Mouse (Mus musculus): ENCODE results near the gene Txndc5. TPM values are rescaled to one million over a fixed set of nuclear protein-coding genes. Genes with fewer than 3 reads are reported as not detected.

The Txndc5 gene
- total RNA-seq (2015; ENCODE audit: low replicate concordance), result 9.4 and 20.2 TPM in 2 replicates
- 7.9 and 9.7 TPM in 2 replicates for total RNA-seq (2017; ENCODE audit: low replicate concordance)

DNA sequence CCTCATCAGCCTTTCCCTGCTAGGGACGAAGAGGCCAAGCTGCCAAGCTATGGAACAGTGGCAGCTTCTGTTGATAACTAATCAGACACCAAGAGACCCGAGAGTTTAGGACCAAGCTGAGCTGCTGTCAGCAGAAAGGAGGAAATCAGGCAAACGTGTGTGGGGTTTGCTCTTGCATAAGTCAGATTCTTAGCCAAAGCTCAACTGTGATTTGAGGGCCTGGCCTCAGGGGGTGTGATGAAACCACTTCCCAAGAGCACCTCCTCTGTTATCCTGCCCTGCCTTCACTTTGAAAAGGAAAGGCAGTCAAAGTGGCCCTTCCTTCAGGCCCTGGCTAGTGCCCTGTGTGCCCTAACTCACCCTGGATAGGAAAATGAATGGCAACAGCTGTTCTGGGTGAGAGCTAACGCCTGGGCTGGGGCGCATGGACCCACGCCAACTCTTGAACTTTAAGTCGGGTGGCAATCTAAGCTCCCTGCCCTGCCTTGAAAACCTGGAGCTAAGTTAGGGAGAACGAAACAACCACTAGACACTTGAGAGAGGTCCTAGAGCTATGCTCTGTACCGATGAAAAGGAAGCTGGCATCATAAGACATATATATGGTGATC lies at the start of gene Txndc5:
Gene Txndc5 (minus strand): TSS at position 138 of the 608 bp plus-strand sequence.
- ATAC-seq (replicated peaks; ENCODE audit: low FRiP score, poor library complexity, severe bottlenecking), result peak; percentile 14; the same call in 1 of the 2 replicates

DNA sequence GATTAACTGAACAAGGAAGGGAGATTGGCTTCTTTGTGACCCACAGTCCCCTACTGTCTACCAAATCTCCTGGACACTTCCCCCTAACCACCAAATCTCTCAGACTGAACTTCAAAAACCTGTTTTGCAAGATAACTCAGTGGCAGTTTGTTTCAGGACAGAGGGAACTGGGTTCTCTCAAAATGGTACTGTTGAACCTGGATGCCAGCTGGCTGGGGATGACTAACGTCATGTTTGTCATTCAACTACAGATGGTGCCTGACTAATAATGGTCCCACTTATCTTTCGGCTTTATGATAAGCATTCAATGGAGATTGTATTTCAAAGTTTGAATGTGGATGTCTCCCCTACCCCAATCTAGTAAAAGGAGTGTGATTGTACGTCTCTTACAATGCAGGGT lies 46.0 kb upstream of the Txndc5 start:
- no peak for ATAC-seq (replicated peaks; ENCODE audit: low FRiP score, poor library complexity, severe bottlenecking)

DNA sequence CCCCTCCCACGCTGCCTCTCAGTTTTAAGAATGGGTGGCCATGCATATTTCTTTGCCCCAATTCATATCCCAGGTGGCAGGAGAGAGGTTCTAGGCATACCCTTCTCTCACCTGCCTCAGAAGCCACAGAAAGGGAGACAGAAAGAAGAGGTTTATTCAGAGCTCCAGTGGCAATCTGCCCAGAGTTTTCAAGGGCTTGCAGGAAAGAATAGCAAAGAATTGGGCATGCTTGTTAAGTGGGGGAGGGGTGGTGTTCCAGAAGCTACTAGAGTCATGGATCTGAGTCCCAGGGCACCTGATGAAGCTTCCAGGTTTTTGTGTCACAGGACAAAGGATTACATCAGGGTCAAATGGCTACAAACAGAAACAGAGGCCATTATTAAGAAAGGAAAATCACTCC lies 44.7 kb upstream of the Txndc5 start:
- ATAC-seq (replicated peaks; ENCODE audit: low FRiP score, poor library complexity, severe bottlenecking), result no peak

DNA sequence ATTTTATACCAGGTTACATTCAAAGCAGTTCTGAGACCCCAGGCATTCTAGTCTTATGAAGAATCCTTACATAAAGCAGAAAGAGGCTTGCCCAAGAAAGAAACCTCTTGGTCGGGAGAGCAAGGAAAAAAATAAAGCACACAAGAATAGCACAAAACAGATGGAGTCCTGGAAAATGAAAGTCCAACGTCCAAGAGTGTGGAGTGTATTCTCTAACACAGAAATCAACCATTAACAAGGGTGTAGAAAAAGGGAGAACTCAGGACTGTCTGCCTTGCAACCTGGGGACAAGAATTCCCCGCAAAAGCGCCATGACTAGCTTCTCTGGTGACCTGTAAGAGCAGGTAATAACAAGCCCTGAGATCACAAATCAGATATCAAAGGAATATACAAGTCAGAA lies 36.6 kb upstream of the Txndc5 start:
- no peak for ATAC-seq (replicated peaks; ENCODE audit: low FRiP score, poor library complexity, severe bottlenecking)

DNA sequence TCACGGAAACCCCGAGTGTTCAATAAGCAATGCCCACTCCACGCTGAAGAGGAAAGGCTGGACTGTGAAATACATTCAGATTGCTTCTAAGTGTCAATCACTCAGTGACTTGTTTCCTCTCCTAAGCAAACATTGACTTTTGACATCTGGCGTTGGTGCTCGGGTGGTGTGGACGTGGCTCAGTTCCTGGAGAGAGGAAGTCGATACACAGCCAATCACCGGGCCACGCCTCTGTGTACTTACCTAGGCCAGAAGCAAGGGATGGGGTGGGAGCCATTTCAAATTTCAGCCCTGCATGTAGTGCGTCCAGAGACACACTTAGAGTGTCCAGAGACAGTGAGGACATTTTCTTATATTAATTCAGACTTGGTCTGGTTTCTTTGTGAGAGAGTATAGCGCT lies 26.0 kb upstream of the Txndc5 start:
- ATAC-seq (replicated peaks; ENCODE audit: low FRiP score, poor library complexity, severe bottlenecking), result no peak

DNA sequence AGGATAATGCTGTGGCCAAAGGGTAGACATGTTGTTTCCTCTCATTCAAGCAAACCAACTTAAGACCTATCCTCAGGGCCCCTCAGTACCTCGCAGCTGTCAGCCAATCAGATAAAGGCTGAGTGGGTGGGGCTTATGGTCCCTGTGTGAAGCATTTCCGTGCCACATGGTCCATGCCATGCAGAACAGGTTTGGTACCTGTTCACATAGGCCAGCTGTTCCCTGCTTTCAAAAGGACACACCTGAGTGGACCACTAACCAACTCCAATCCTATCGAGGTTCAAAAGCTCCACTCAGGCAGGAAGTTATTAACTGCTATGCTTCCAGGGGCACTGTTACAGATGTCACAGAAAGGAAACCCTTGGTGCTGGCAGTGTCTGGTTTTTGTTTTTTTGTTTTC lies 25.6 kb upstream of the Txndc5 start:
- no peak for ATAC-seq (replicated peaks; ENCODE audit: low FRiP score, poor library complexity, severe bottlenecking)

DNA sequence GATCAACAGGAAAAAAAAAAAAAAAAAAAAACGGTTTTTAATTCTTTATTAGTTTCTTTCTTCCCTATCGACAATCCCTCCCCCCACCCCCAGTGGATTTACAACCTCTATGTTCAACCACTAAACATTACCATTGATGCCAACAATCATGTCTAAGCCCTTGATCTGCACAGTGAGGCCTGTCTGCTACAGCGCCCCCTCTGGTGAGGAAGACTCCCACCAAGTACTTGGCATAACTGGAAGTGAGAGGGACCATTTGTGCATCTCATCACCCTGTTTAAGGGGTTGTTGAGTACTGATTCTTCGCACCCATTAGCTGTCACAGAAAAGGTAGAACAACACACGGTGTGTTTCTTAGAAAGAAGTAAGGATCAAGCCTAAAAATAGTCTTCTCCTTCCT lies 20.1 kb upstream of the Txndc5 start:
- no peak for ATAC-seq (replicated peaks; ENCODE audit: low FRiP score, poor library complexity, severe bottlenecking)

DNA sequence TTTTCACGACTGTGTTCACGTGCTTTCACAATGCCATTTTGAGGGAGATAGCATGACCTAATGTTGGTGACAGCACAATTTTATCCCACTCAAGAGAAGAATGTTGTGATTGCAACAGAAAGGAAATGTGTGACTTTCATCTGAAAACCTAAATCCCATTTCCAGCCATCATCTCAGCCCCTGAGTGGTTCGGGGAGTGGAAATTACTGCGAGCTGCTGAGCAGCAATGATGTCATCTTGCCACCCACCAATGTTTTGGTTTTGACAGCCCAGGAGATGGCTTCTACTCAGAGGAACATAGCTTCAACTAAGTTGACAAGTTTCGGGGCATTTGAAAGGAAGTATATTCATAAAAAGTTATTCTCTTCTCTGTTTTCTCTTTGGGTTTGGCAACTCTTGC lies 19.1 kb upstream of the Txndc5 start:
- no peak for ATAC-seq (replicated peaks; ENCODE audit: low FRiP score, poor library complexity, severe bottlenecking)

DNA sequence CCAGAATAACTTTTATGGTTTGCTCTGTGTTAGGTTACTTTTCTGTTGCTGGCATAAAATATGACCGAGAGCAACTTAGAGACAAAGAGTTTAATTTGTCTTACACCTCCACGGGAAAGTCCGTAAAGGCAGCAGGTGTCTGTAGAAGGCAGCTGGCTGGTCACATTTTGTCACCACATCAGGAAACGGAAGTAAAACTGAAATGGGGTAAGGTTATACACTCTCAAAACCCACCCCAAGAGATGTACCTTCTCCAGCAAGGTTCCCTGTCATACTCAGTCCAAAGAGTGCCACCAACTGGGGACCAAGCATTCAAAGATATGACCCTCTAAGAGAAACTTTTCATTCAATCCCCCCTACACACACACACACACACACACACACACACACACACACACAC lies 18.1 kb upstream of the Txndc5 start:
- no peak for ATAC-seq (replicated peaks; ENCODE audit: low FRiP score, poor library complexity, severe bottlenecking)

DNA sequence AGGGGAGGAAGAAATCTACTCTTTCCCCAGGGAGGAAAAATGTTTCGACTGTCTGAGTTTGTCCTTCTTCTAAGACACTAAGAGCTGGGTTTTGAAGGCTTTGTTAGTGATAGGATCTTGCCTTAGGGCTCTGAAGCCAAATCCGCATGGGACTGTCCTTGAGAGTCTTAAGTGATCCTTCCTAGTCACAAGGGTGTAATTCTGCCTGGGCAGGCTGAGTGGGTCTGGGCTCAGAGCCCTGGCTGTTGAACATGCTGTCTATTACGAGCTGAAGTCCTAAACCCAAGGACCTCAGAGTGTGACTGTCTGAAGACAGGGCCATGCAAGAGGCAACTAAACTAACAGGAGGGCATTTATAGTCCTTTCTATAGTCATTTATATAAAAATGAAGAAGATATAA lies 16.8 kb upstream of the Txndc5 start:
- ATAC-seq (replicated peaks; ENCODE audit: low FRiP score, poor library complexity, severe bottlenecking), result no peak

DNA sequence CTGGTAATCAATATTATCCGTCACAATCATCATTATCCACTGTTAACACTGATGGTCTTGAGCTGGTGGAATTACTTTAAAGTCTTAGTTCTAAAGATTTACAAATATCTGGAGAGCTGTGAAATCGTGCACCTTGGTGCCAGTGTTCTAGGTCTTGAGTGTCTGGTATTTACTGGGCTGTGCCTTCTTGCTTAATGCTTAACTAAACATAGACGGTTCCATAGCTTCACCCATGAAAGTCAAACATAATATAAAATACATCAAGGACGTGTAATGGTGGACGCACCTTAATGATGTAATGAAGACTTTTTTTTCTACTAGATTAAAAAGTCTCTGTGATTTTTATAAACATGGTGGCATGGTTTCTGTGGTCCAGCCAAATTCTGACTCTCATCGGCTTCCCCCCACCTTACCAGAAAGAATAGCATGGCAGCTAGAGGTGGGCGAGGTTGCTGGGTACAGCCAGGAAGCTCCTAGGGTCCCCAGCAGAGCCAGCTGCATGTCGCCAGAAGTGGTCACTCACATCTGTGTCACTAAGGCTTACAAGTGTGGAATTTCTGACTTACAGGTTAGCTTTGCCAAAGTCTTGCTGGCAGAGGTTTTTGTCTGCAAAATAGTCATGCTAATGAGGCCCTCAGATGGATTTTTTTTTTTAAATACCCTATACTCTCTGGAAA lies 16.3 kb upstream of the Txndc5 start:
- no peak for ATAC-seq (replicated peaks; ENCODE audit: low FRiP score, poor library complexity, severe bottlenecking)

DNA sequence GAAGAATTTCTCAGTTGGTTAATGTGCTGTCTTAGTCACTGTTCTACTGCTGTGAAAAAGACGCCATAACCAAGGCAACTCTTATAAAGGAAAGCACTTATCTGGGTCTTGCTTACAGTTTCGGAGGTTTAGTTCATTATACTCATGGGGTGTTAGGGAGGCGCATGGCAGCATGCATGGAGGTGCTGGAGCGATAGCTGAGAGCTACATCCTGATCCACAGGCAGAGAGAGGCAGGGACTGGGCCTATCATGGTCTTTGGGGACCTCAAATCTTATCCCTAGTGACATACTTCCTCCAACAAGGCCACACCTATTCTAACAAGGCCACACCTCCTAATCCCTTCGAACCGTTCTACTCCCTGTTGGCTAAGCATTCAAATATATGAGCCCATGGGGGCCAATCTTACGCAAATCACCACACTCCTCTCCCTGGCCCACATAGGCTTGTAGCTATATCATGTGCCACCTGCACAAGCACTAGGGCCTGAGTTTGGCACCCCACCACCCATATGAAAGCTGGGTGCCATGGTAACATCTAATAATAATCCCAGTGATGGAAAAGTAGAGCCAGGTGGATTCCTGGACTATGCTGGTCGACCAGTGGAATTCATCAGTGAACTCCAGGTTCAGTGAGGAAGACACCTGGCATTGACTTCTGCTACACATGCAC lies 15.0 kb upstream of the Txndc5 start:
- no peak for ATAC-seq (replicated peaks; ENCODE audit: low FRiP score, poor library complexity, severe bottlenecking)

DNA sequence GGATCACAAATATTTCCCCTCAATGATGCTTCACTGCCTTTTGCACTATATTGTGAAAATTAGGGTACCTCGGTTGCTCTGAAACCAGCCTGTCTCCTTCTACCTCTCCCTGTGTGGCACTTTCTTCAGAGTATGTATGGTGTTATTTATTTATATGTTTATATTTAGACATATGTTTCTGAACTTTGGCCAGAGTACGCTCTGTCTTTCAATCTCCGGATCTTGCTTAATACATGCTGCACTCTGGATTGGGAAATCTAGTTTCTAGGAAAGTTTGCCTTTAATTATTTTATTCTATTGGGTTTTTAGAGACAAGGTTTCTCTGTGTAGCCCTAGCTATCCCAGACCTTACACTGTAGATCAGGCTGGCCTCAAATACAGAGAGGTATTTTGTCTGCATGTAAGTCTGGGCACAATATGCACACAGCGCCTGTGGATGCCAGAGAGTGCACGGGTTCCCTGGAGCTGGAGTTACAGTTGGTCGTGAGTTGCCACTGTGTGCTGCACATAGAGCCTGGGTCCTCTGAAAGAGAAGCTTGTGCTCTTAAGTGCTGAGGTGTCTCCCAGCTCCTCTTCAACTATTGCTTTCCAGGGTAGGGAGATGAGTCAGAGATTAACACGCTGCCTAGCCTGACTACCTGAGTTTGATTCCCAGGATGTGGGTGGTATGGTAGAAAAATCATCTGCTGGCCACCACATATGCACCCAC lies 10.7 kb upstream of the Txndc5 start:
- no peak for ATAC-seq (replicated peaks; ENCODE audit: low FRiP score, poor library complexity, severe bottlenecking)

DNA sequence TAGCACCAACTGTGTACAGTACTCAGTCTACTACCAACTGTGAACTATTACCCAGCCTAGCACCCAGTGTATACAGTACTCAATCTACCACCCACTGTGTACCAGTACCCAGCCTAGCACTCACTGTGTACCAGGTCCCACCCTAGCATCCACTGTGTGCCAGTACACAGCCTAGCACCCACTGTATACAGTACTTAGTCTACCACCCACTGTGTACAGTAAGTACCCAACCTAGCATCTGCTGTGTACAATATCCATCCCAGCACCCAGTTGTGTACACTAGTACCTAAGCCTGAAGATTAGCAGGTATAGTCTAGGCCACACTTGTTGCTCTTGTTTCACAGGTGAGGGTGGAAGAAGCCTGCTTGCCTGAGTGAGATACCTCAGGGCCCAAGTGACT lies 8.9 kb upstream of the Txndc5 start:
- ATAC-seq (replicated peaks; ENCODE audit: low FRiP score, poor library complexity, severe bottlenecking), result no peak

DNA sequence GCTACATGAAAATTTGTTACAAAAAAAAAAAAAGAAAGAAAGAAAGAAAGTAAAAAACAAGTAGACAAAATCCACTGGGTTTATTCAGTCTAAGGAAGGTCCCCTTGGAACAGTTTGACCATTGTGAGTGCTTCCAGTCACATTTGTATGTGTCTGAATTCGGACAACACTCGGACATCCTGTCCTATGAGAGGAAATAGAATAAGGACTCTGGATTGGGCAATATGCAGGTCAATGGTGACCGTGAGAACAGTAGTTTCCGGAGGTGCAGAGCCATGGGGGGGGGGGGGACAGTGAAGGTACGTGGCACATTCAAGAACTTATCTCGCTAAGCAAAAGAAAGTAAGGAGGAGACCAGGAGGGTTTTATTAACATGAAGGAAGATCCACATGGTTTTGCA lies 6.1 kb upstream of the Txndc5 start:
- no peak for ATAC-seq (replicated peaks; ENCODE audit: low FRiP score, poor library complexity, severe bottlenecking)

DNA sequence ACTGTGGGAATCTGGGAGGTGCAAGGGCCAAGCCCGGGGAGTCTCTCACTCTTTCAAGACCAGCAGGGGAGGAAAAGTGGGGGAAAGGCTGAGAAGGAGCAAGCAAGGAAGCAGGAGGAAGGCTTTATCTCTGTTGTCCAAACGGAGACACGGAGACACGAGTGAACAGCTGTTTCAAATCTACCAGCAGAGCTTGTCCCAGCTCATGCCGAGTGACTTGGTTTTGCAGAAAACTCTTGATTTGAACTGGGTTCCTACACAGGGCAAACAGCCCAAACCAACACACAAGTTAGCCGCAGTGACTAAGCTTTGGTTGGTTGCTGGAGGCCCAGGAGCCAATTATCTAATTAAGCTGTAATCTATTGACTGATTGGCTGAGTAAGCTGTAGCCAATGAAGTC lies 5.4 kb upstream of the Txndc5 start:
- ATAC-seq (replicated peaks; ENCODE audit: low FRiP score, poor library complexity, severe bottlenecking), result no peak

DNA sequence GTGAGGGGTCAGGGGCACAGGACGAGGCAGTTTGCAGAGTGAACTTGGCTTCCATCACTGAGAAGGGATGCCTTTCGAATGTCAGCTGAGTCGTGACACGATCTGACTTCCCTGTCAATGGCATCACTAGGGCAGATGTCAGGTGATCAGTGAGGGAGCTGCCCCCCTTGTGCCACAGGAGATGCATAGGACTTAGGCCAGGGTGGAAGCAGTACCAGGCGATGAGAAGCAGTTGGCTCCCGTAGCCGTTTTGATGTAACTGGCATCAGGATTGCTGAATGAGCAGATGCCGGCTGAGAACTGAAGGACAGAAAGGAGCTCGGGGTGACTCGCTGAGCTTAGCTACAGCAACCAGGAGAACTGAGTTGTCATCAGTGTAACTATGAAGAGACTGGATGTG lies 4.8 kb upstream of the Txndc5 start:
- no peak for ATAC-seq (replicated peaks; ENCODE audit: low FRiP score, poor library complexity, severe bottlenecking)

DNA sequence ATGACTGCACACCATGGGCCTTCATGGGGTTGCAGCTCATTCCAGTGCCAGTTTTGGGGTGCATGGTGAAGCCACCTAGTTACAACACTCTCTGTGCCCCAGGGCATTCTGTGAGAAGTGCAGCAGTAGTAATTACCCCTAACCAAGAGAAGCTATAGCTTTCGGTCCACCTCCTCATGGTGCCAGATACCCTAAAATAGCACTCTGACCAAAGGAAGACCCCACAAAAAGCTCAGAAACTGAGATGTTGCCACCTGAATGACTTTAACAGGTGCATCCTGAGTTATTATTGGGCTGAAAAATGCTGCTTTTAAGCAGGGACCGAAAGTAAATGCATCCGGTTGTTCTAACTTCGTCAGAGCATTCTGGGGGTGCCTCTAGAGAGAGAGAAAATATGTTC lies 2.9 kb upstream of the Txndc5 start:
- no peak for ATAC-seq (replicated peaks; ENCODE audit: low FRiP score, poor library complexity, severe bottlenecking)

DNA sequence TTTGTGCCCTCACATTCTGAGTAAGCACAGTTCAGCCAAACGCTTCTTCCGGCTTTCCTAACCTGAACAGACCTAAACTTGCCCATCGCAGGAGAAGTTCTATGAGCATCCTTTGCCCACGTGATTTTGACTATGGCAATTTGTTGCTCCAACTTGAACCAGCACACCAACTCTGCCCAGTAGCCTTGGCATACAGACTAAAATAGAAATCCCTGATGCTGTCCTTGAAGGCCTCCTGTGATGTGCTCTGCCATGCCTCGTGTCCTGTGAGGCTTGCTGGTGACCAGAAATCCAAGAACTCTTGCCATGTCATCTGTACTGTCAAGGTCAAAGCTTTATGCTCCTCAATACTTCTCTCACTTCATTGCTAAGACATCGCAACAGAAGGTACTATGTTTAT lies 952 bp upstream of the Txndc5 start:
- ATAC-seq (replicated peaks; ENCODE audit: low FRiP score, poor library complexity, severe bottlenecking), result no peak

DNA sequence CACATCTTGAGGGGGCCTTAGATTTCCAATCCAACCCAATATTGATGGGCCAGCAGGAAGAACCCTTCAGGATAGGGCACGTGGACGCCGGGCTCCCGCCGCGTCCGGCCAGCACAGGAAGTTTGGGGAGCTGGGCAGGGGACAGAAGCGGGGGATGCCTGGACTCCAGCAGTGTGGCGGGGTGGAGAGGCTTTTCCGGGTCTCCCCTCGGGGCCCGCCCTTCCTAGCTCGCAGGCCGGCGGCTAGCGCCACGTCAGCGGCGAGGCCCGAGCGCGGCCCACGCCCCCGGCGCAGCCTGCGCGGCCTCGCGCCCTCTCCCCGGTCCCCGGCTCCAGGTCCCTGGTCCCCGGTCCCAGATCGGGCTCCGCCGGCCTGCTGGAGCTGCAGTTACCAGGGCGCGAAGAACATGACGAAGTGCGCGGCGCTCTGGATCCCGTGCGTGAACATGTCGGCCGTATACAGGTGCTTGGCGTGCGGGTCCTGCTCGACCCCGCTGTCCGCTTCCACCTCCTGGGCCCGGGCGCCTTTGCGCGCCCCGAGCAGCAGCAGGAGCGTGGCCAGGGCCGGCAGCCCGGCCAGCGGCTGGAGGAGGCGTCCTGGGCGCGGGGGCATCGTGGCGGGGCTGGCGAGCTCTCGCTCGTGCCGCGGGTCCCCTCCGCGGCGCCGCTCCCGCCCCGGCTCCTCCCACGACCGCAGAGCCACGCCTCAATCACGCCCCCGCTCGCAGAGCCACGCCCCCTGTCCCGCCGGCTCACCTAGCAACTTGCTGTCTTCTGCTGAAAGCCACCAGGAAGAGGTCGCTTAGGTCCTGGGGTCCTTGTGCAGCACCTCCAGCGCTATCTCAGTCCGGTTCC lies 600 bp downstream of the Txndc5 start:
- ATAC-seq (replicated peaks; ENCODE audit: low FRiP score, poor library complexity, severe bottlenecking), result peak; percentile 97
